Mouse (Mus musculus): ENCODE measurements around the gene Prrc2c.
"Not testable (repeated sequence)": the region's sequence is repeated elsewhere in the genome, so short reads cannot be mapped to it uniquely, and the experiment has no call there.

Prrc2c gene

DNA sequence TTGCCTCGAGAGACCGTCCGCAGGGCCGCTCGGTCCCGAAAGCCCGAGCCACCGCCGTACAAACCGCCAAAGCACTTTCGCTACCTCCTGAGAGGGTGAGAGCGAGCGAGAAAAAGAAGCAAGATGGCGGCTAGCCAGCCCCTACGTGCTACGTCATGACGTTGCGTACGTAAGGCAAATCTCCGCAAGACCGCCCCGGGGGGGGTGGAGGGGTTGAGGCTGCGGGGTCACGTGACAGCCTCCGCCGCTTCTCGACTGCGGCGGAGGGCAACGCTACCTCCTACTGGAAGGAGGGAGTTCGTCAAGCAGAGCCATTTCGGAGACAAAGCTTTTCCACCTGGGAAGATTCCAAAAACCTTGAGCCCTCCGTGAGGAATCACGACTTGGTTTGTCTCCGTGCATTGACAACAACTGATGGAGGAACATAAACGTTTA, at the start of gene Prrc2c:
Gene Prrc2c, minus strand, starts transcription at position 156 of the 435 bp plus-strand sequence.
- peak; percentile 92 for ATAC-seq (ENCODE audit: insufficient number of reproducible peaks, low FRiP score, low TSS enrichment)

DNA sequence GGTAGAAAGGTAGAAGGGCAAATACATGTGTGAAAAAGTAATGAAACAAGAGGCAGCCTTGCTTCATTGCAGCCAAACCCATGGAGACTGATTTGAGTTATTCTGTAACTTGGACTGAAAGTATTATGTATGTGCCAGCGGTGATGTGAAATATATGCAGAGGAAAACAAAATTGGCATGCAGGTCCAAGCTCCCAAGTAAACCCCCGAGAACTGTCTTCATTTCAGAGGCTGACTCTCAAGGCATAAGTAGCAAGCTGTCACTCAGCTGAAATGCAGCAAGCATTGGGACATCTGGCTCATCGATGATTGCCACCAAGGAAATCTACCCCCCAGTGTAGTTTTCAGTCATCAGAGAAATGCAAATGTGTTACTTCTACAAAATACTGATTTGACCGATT, 44.9 kb upstream of the Prrc2c start:
- no peak for ATAC-seq (ENCODE audit: insufficient number of reproducible peaks, low FRiP score, low TSS enrichment)

DNA sequence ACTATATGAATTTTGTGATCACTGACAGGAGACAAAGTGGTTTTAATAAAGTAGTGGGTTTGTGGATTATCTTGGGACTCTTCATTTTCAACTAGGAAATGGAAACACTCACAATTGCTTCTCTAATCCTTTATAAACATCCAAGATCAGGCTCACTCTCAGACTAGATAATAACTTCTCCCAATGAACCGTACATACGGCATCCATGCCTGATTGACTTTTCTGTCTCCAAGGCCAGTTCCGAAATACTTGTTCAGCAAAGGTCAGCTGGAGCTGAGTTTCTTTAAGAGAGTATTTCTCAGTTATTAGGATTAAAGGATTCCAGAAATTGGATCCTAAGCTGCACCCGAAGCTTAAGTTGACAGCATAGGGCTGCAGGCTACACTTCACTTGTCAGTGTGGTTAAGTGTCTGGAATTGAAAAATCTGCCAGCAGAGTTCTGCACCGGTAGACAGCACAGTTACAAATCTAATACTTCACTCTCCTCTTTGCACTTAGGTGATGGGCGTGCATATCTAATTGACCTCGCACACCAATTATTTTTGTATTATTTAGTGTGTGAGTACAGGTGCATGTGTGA, 43.4 kb upstream of the Prrc2c start:
- ATAC-seq (ENCODE audit: insufficient number of reproducible peaks, low FRiP score, low TSS enrichment), result no peak

DNA sequence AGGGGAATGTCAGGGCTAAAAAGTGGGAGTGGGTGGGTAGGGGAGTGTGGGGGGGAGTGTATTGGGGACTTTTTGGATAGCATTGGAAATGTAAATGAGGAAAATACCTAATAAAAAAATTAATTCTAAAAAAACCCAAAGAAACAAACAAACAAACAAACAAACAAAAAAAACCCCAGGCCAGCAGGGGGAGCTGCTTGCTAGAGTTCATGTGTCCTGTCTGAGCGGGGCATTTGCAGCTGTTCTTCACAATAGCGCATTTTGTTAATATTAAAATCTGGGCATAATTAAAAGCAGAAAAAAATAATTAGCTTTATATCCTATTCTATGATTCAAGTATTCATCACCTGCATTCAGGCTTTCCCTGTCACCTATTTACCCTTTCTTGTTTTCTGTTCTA, 40.7 kb upstream of the Prrc2c start:
- not testable (repeated sequence) for ATAC-seq (ENCODE audit: insufficient number of reproducible peaks, low FRiP score, low TSS enrichment)

DNA sequence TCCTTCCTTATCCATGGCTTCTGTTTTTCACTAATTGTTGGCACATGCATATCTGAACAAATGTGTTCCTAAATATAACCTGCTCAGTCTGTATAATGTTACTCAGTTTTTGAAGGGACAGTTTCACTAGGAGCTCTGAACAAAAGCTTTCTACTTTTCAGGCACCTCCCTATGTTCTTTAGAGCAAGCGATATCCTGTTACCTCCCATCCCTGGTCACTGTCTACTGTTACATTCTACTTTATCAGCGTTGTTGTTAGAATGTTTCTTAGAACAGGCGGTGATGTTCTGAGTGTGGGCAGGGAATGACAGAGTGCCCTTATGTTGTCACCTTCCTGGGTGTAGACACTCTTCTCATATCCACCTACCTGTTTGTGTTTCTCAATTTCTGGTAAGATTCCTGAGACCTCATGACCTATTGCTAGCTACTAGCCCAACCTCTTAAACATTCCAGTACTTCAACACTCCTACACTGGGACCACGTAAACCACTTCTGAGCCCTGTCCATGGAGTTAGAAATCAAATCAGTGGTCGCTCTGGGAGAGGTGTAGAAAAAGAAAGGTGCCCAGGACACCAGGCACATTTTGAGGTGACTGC, 37.7 kb upstream of the Prrc2c start:
- no peak for ATAC-seq (ENCODE audit: insufficient number of reproducible peaks, low FRiP score, low TSS enrichment)

DNA sequence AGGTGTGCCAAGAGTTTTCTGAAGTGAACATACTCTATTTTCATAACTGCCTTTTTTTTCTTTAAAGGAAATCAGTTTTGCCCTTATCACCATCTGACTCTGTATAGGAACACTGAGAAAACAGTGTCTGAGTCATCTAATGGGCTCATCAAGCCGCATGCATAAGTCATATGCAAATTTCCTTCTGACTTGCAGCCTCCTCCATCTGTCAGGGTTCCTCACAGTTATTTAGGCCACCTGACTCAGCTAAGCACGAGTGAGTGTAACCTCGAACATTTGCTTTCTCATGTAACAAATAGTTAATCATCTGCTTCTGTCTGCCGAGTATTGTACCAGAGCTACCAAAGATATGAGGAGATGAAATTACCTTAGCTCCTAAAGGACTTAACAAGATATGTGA, 33.3 kb upstream of the Prrc2c start:
- ATAC-seq (ENCODE audit: insufficient number of reproducible peaks, low FRiP score, low TSS enrichment), result no peak

DNA sequence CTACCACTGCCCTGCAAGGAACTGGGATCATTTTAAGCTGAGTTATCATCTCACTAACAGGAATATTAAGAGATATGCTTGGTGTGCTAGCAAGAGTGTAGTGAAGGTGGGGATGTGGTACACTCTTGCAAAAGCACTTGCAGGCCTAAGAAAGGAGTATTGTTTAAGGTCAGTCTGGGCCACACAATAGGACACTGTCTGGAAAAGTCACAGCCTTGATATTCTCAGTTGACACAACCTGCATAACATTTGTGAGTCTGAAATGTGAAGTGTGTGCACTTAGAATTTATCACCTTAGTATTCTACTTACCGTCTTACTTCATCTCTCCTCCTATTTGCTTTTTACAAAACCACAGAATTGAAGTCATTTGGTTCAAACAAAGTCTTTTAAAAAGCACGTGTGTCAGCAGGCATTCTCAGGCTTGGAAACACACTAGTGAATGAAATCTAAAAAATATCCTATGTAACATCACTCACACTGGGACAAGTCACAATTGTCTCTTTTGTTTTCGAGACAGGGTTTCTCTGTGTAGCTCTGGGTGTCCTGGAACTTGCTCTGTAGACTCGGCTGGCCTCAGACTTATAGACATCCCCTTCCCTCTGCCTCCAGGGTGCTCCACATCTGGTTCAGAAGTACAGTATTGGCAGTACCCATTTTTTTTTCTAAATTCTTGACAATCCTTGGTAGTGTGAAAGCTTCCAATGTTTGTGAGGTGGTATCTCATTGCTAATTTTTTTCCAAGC, 31.4 kb upstream of the Prrc2c start:
- no peak for ATAC-seq (ENCODE audit: insufficient number of reproducible peaks, low FRiP score, low TSS enrichment)

DNA sequence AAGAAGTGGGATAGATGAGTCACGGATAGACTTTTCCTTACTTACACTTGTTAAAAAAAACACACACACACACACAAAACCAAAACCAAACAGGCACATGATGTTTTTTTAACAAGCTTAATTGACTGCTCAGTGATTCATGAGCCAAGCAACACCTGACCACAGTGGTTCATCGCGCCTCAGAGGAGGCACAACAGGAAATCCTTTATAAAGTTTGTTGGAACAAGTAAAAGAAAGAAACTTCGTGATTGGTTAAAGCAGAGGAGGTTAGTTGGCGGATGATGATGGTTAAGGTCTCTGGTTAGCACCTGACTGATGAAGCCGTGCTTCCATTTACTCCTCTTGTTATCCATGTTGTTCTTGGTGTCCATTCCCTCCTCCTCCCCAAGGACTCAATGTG, 11.7 kb upstream of the Prrc2c start:
- ATAC-seq (ENCODE audit: insufficient number of reproducible peaks, low FRiP score, low TSS enrichment), result no peak

DNA sequence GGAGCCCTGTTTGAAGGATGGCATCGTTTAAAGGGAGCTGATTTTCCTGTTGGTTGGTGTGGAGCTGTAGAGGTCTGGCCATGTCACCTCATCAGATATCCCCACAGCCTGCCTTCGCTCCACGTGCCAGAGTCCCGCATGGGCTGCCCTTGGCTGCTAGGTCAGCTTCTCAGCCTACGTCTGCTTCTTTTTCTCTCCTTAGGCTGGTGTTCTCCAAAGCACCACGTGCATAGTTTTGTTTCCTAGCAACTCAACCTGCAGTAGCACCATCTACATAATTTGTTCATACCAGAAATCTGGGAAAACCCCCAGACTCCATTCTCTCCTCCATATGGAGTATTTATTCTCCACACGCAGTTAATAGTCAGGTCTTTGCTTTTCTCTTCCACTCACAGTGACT, 9.3 kb upstream of the Prrc2c start:
- ATAC-seq (ENCODE audit: insufficient number of reproducible peaks, low FRiP score, low TSS enrichment), result no peak

DNA sequence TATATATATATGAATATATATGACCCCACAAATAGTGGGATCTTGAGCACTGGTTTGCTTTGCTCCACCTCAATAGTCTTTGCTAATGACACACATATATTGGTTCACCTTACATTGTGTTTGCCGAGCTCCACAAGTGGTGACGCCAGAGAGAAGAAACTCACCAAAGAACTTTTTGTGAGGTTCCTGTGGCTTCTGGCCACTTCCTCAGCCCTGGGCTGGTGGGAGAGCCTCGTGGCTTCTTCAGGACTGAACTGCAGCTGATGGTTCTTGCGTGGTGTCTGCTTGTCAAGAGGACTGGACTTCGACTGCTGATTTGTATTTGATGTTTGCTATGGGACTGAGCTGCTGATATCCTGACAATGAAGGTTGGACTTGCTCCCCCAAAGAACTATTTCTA, 8.4 kb upstream of the Prrc2c start:
- no peak for ATAC-seq (ENCODE audit: insufficient number of reproducible peaks, low FRiP score, low TSS enrichment)

DNA sequence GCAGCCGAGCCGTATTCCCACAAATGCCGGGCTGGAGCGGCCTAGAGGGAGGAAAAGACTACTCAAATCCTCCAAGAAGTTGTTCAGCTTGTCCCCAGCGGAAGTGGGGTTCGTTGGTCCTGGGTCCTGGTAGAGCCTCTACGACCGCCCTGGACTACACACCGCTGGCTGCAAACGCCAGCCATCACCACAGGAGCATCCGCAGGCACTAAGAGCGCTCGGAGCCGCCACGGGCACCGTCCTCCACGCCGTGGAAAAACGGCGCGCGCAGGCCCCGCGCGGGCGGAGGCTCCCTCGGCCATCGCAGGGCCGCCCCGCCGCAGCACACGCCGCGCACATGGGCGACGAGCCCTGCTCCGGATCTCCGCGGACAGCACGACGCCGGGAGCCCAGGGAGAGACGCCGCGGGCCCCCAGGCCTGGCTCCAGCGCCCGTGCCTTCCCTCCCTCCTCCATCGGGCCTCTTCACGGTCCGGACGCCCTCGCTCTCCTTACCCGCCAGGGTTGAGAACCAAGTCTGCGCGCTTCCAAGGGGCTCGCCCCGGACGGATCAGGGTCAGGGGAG, 443 bp downstream of the Prrc2c start:
- ATAC-seq (ENCODE audit: insufficient number of reproducible peaks, low FRiP score, low TSS enrichment), result peak; percentile 81

DNA sequence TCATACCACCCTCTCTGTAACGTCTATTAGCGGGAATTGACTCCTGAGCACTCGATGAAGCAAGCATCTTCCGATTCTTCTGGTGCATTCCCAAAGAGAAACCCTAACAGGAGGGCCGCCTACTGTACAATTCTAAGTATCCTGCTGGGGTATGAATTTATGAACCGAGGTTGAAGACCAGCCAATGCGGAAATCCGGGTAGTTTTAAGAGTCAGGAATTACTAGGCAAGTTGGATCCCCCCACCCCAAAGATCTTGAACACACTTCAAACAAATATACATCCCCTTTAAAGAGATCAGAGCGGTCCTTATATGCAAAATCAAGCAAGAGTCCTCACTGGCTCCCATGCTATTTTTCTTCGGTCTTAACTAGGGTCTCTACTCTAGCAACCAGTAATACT, 950 bp downstream of the Prrc2c start:
- no peak for ATAC-seq (ENCODE audit: insufficient number of reproducible peaks, low FRiP score, low TSS enrichment)

DNA sequence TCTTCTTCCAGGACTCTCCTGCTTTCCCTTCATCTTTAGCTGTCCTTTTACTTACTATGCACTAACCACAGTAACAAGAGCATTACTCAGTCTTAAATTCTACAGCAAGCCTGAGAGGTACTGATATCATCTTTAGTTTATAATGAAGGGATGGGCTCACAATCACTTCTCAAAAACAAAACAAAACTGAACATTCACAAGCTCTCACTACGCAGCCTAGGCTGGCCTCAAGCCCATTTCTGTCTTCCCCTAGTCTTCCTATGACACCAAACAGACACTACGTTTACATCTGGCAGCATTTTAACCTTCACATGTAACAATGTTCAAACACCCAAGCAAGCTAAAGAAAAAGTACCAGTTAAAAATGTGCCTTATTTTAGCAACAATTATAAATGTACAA, 1.9 kb downstream of the Prrc2c start:
- no peak for ATAC-seq (ENCODE audit: insufficient number of reproducible peaks, low FRiP score, low TSS enrichment)

DNA sequence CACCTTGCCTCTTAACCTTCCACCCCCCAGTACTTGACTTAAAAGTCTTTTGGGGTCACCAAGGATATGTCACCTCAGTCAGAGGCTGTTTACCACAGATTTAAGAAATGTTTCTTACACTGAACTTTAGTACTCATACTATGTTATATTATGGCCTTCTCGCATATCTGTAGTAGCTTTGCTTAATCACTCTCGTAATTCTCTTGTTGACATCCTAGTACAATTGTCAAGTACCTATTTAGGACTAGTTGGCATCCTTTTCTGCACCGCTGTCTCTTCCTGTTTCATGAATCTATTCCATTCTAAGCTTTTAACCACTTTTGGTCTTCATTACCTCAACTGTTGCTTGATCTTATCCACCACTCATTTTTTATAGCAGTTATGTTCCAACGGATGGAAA, 5.3 kb downstream of the Prrc2c start:
- no peak for ATAC-seq (ENCODE audit: insufficient number of reproducible peaks, low FRiP score, low TSS enrichment)

DNA sequence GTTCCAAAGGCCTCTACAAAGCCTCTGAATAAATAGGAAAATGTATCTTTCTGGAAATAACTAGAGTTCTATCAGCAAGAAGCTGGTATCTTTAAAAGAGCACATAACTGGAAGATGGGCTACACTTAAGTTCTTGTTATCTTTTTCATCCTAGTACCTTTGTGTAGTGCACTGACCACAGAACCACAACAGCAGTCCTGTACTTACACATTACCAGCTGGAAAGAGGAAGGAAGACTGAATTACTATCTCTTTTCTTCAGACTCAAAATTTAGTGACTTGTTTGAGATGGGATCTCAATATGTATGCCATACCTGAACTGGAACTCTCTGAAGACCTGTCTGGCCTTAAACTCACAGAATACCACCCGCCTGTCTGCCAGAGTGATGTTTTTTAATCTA, 6.1 kb downstream of the Prrc2c start:
- no peak for ATAC-seq (ENCODE audit: insufficient number of reproducible peaks, low FRiP score, low TSS enrichment)

DNA sequence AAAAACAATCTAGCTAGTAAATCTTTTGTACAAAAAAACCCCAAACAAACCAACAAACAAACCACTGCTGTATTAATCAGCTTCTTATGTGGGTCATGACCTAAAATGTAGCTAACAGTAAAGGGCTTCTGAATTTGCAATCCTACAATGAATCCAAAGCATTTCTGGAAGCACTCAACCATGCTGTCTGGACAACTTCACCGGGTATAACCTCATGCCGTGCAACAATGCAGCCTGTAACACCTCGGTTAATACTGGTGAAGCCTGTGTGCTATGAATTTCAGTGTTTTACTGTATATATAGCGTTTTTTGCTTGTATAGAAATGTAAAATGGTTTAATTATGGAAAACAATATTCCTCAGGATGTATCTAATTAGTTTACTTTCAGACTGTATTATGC, 8.3 kb downstream of the Prrc2c start:
- ATAC-seq (ENCODE audit: insufficient number of reproducible peaks, low FRiP score, low TSS enrichment), result no peak

DNA sequence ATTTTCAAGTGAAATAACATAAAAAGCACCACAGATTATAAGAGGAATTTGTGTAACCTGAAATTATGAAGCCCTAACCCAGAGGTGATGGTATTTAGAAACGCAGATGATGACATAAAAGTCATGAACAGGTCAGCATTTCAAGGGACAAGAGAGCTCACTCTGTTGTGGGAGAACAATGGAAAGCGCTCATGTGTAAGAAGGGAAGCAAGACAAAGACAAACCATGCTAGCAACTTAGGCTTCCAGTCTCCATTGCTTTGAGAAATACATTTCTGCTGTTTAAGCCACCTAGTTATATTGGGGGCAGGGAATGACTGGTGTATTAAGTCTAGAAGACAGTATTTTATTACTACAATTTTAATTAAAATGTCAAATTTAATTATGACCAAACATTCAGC, 10.9 kb downstream of the Prrc2c start:
- no peak for ATAC-seq (ENCODE audit: insufficient number of reproducible peaks, low FRiP score, low TSS enrichment)

DNA sequence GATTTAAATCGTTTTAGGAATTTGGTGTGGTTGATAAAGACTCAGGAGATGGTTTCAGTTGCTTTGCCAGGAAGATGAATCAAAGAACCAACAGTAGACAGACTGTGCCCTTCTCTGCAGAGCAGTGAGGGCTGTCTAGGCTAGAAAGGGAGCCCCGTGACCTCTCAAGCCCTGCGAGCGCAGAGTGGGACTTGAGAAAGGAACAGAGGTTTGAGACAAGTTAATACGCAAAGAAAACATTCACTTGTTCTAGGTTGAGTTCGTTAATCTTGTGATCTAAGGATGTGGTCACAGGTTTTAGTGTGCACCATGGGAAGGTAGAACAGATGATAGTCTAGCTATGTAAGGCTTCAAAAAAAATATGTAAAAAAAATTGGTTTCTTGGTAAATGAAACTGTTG, 12.4 kb downstream of the Prrc2c start:
- ATAC-seq (ENCODE audit: insufficient number of reproducible peaks, low FRiP score, low TSS enrichment), result no peak

DNA sequence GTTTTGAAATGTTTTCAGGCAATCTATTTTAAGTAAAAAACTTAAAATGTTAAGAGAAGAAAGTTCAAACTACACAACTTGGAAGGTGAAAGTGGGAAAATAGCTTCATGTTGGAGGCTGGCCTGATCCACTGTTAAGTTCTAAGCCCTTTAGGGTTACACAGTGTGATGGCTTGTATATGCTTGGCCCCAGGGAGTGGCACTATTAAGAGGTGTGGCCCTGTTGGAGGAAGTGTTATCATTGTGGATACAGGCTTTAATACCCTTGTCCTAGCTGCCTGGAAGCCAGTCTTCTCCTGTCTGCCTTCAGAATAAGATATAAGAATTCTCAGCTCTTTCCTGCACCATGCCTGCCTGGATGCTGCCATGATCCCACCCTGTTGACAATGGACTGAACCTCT, 16.7 kb downstream of the Prrc2c start:
- no peak for ATAC-seq (ENCODE audit: insufficient number of reproducible peaks, low FRiP score, low TSS enrichment)

DNA sequence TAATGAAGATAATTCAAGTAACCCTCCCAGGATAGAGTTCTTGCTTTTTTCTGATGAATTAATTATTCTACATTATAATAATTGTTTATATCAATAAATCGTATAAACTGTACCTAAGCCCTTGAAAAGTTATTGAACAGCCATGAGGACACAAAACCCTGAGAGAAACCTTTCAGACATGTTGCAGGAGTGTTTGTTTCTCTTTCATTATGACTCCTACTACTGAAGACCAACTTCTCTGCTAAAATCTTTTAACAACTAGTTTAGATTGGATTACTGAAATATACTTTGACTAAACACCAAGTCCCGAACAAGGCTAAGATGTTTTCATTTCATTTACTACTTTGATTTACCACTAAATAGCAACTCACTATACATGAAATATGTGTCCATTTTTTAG, 19.7 kb downstream of the Prrc2c start:
- no peak for ATAC-seq (ENCODE audit: insufficient number of reproducible peaks, low FRiP score, low TSS enrichment)

DNA sequence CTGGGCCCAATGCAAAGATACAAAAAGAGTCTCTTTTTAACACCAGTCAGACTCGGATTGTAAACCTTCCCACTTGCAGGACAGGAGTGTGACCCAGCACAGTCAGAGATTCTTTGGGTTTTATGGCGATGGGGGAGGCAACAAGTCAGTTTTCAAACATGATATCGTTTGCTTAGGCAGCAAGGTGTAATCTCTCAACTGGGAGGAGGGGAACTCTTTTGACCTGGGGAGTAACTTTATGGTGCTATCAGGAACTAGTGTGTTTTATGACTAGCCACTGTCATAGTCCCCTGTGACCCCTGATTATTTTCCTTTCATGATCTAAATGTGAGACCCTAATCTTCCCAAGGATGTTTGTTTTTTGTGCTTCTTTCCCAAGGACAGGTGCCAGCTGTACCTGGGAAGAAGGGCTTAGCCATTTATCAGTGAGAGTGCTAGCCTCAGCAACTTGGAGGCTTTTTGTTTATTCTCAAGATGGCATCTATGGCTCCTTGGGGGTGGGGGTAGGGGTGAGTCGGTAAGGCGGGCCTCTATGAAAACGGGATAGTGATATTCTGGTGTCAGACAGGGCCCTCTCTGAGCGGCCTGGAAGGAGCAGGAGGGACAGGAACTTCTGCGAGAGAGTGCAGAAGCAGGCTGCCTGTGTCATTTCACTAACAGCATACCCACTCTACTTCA, 39.8 kb downstream of the Prrc2c start:
- ATAC-seq (ENCODE audit: insufficient number of reproducible peaks, low FRiP score, low TSS enrichment), result no peak

Data from cerebellum, adult (tissue).